2 mouse cellular contexts compared by ENCODE assay signal in genomic region chr11:115496559-115496958, GRCm38 (mm10).
TF ChIP-seq lines count a peak whose summit lies in the region.

No protein-coding gene starts in this region.

TF ChIP-seq in CH12.LX, 34 proteins besides CTCF, POLR2A, EP300 and RAD21:
- TF ChIP-seq ZNF384 (IDR thresholded peaks at IDR 0.05; ENCODE audit: low read depth, low read length) = 0 out of 2 replicates have a peak, but pooled peaks have one; percentile 14
TF ChIP-seq in CH12.LX: peak in this region for 1; not testable (repeated sequence) for 33.

TF ChIP-seq in ES-E14, 5 proteins besides CTCF, POLR2A, EP300 and RAD21:
- TF ChIP-seq ZNF384 (IDR thresholded peaks at IDR 0.05; ENCODE audit: low read depth, low read length) = peak; percentile 55
